Mouse (Mus musculus) left cerebral cortex, adult 2 months (tissue): ENCODE data around the gene Olfr1089. TPM values are rescaled to one million over a fixed set of nuclear protein-coding genes. Genes with fewer than 3 reads are reported as not detected.

Experiments used
- DNase-seq, 2 experiments: peaks; one replicate each; pipeline ENCODE4 v3.0.0; 2021 to 2022; ENCODE audit warnings: low spot score in 2 of 2, mixed read lengths in 1 of 2; ENCODE audit errors: extremely low spot score in 1 of 2
- H3K27ac ChIP-seq: fragments of 200-600 bp; 2 replicates; pipeline ENCODE4 v1.8.1; 2022
- H3K4me3 ChIP-seq: fragments of 200-600 bp; 2 replicates; pipeline ENCODE4 v1.8.1; 2022
- CTCF ChIP-seq: fragments of 200-600 bp; IDR thresholded peaks from 2 replicates; pipeline ENCODE4 v1.8.1; 2022; ENCODE audit warnings: antibody characterized with exemption, mild to moderate bottlenecking, moderate library complexity
- intact Hi-C: fragments of 180-260 bp; cut with DNase I; formaldehyde crosslinking; loops from one replicate; pipeline ENCODE4 v1.15.1; 2025
- long read RNA-seq, 2 experiments: library from polyadenylated mRNA; stranded (forward); transcript quantifications; one replicate each; pipeline ENCODE4 v2.0.0; 2021; ENCODE audit warnings: borderline mapping rate in 2 of 2
- total RNA-seq, 2 experiments: library from RNA; stranded (reverse); gene quantifications; 2 replicates each; pipeline ENCODE4 v1.2.3; 2021

Gene Olfr1089
- total RNA-seq, result not detected
- long read RNA-seq, experiment 1, result 0 reads
- long read RNA-seq, experiment 2, result 0 reads

DNA sequence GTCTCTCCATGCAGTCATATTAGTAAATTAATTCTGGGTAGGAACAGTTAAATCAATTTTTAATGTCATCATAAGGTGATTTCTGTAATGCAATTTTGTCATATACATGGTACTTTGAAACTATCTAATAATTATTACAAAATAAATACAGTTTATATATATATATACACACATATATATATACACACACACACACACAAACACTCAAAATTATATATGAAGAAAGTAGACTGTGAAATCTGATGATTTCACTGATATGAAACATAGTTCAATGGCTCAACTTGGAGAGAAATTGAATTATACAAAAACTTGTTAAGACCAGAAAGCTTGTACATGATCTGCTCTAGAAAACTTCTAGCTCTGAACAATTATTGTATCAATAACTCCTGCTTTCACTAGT lies at the start of gene Olfr1089:
Gene Olfr1089 (minus strand): TSS at position 101 of the 400 bp plus-strand sequence.
- no peak for TF ChIP-seq CTCF
- H3K4me3 ChIP-seq, result no peak within 1 kb of the TSS
- DNase-seq, result no peak
- no peak within 1 kb of the TSS for H3K27ac ChIP-seq
- intact Hi-C loops, result no loop called here

GRCm38 (mm10) chr2:86782179-86782578 lies 48.7 kb upstream of the Olfr1089 start, which contains the start of gene Olfr1093:
Gene Olfr1093 (plus strand): TSS chr2:86782479.
- Histone ChIP-seq H3K4me3 (no peak within 1 kb of the TSS), H3K27ac (no peak within 1 kb of the TSS)
- TF ChIP-seq CTCF, result no peak
- intact Hi-C loops, result no loop called here
- DNase-seq, result no peak

DNA sequence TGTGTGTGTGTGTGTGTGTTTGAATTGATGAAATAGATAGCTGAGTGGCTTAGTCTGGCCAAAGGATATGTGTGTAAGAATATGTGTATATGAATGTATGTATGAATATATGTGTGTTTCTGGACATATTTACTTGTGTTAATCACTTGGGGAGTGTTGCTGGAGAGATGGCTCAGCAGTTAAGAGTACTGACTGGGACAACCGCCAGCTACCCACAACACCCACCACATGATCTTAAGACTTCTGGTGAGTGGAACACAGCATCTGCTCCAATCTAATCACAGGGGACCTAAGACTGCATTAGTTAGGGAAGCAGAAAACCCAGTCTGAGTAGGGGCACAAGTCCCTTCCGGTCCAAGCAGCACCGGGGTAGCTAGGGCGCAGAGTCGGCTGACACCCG lies 27.5 kb upstream of the Olfr1089 start:
- TF ChIP-seq CTCF, result no peak
- intact Hi-C loops, result no loop called here
- H3K27ac ChIP-seq, result no peak overlapping the region
- no peak overlapping the region for H3K4me3 ChIP-seq
- no peak for DNase-seq

DNA sequence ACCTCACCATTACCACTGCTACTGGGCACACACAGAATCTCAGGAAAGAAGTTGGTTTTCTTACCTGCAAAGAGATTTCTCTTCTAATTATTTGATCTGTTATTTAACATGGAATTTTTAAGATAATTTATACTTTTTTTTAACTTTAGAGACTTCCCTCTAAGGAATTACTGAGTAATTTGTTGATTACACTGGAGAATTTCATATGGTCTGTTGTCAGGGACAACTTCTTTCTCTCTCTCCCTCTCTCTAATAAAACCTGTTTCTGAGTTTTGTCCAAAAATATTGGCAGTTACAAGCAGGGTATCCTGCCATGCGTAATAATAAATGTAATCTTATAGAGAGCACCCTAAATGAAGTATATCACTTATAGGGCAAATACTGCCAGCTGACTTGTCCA lies 25.4 kb upstream of the Olfr1089 start, which contains the start of gene Olfr1090:
Gene Olfr1090 (minus strand): TSS at position 101 of the 400 bp plus-strand sequence.
- Histone ChIP-seq H3K27ac (no peak within 1 kb of the TSS), H3K4me3 (no peak within 1 kb of the TSS)
- intact Hi-C loops, result no loop called here
- DNase-seq, result no peak
- no peak for TF ChIP-seq CTCF

DNA sequence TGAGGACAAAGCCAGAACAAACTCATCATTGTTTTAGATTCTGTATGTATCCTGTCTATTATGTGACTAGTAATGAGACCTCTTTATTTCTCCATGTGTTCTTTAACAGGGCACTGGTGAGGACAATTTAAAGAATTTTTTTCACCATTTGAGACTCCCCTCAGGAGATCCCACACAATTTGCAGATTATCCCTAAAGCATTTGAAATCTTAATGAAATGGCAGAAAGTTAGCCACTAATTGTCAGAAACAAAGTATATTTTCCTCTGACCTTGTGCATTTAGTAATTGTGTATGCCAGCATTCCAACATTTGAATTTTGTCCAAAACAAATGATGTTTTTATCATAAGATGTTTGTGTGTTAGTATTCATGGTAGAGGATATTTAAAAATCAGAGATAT lies 35.2 kb downstream of the Olfr1089 start, which contains the start of gene Olfr1087:
Gene Olfr1087 (minus strand): TSS at position 101 of the 400 bp plus-strand sequence.
- intact Hi-C loops, result no loop called here
- Histone ChIP-seq H3K4me3 (no peak within 1 kb of the TSS), H3K27ac (no peak within 1 kb of the TSS)
- DNase-seq, result no peak
- no peak for TF ChIP-seq CTCF

Other genes starting within 250 kb of the Olfr1089 start
- gene Olfr228, start 246.3 kb downstream of the Olfr1089 start, total RNA-seq, result not detected
- gene Olfr1076, start 225.2 kb downstream of the Olfr1089 start, total RNA-seq, result not detected
- not detected for gene Olfr1079, start 191.2 kb downstream of the Olfr1089 start, total RNA-seq
- gene Olfr1080, start 175.5 kb downstream of the Olfr1089 start, total RNA-seq, result not detected
- gene Olfr1082, start 134.7 kb downstream of the Olfr1089 start, total RNA-seq, result not detected
- gene Olfr1084, start 94.0 kb downstream of the Olfr1089 start, total RNA-seq, result not detected
- not detected for gene Olfr1085, start 71.7 kb downstream of the Olfr1089 start, total RNA-seq
- not detected for gene Olfr1086, start 53.6 kb downstream of the Olfr1089 start, total RNA-seq
- gene Olfr1087, start 35.3 kb downstream of the Olfr1089 start, total RNA-seq, result not detected
- gene Olfr1090, start 25.3 kb upstream of the Olfr1089 start, total RNA-seq, result not detected
- gene Olfr1093, start 48.8 kb upstream of the Olfr1089 start, total RNA-seq, result not detected
- gene Olfr141, start 76.3 kb upstream of the Olfr1089 start, total RNA-seq, result not detected
- gene Olfr1094, start 91.0 kb upstream of the Olfr1089 start, total RNA-seq, result not detected
- gene Olfr1095, start 118.0 kb upstream of the Olfr1089 start, total RNA-seq, result not detected
- not detected for gene Gm13723, start 141.1 kb upstream of the Olfr1089 start, total RNA-seq
- gene Olfr1097, start 158.5 kb upstream of the Olfr1089 start, total RNA-seq, result not detected
- not detected for gene Olfr1098, start 190.8 kb upstream of the Olfr1089 start, total RNA-seq
- gene Olfr1099, start 227.0 kb upstream of the Olfr1089 start, total RNA-seq, result not detected
- not detected for gene Olfr1100, start 246.3 kb upstream of the Olfr1089 start, total RNA-seq